Mouse (Mus musculus): ENCODE data around the gene Antxr2. TPM values are rescaled to one million over a fixed set of nuclear protein-coding genes. Genes with fewer than 3 reads are reported as not detected.

Antxr2 gene
- polyA plus RNA-seq, 2 experiments: 10.5 to 32.4 TPM

- H3K4me2 ChIP-seq (replicated peaks; ENCODE audit: low read depth, low read length, severe bottlenecking): no peak overlapping the region
- ATAC-seq (ENCODE audit: low FRiP score, low read depth) (no peak), DNase-seq (ENCODE audit: low spot score) (no peak)
- TF ChIP-seq POLR2A (IDR thresholded peaks at IDR 0.05; ENCODE audit: borderline replicate concordance, extremely low read depth, insufficient read depth, insufficient read length): no peak
- H3K9me3 ChIP-seq (ENCODE audit: control insufficient read depth, low read length): no peaks in the 10 kb centered on the region
- peaks cover 6% of the 10 kb centered on the region for H3K4me1 ChIP-seq (ENCODE audit: control insufficient read depth, insufficient read depth, low read length)
- H3K27me3 ChIP-seq (ENCODE audit: control insufficient read depth, insufficient read depth, low read length): no peaks in the 10 kb centered on the region
- no peaks in the 10 kb centered on the region for H3K36me3 ChIP-seq (ENCODE audit: control insufficient read depth, insufficient read depth, low read length)
- H3K27ac ChIP-seq (replicated peaks; ENCODE audit: low read depth, low read length): no peak overlapping the region
- WGBS: 84% methylated on average over 3 of the region's 3 CpGs
- no peak overlapping the region for H3K4me3 ChIP-seq (replicated peaks; ENCODE audit: low read length)
- H3K9ac ChIP-seq (ENCODE audit: low read depth, low read length, severe bottlenecking): no peak overlapping the region
Measured at GRCm38 (mm10) chr5:97839271-97839923, 191.4 kb downstream of the Antxr2 start.

GRCm38 (mm10) chr5:97837333-97837732, 193.5 kb downstream of the Antxr2 start:
- TF ChIP-seq POLR2A (IDR thresholded peaks at IDR 0.05; ENCODE audit: borderline replicate concordance, extremely low read depth, insufficient read depth, insufficient read length): no peak

GRCm38 (mm10) chr5:97835418-97835817, 195.4 kb downstream of the Antxr2 start:
- no peak overlapping the region for H3K4me2 ChIP-seq (replicated peaks; ENCODE audit: low read depth, low read length, severe bottlenecking)
- TF ChIP-seq POLR2A (IDR thresholded peaks at IDR 0.05; ENCODE audit: borderline replicate concordance, extremely low read depth, insufficient read depth, insufficient read length): no peak
- no peaks in the 10 kb centered on the region for H3K9me3 ChIP-seq (ENCODE audit: control insufficient read depth, low read length)
- H3K4me1 ChIP-seq (ENCODE audit: control insufficient read depth, insufficient read depth, low read length): peaks cover 15% of the 10 kb centered on the region
- no peaks in the 10 kb centered on the region for H3K36me3 ChIP-seq (ENCODE audit: control insufficient read depth, insufficient read depth, low read length)
- H3K9ac ChIP-seq (ENCODE audit: low read depth, low read length, severe bottlenecking): no peak overlapping the region
- no peak overlapping the region for H3K4me3 ChIP-seq (replicated peaks; ENCODE audit: low read length)
- DNase-seq (ENCODE audit: low spot score) (peak; percentile 30), ATAC-seq (ENCODE audit: low FRiP score, low read depth) (peak; percentile 65)
- WGBS: 32% methylated on average over 2 of the region's 2 CpGs
- no peak overlapping the region for H3K27ac ChIP-seq (replicated peaks; ENCODE audit: low read depth, low read length)
- H3K27me3 ChIP-seq (ENCODE audit: control insufficient read depth, insufficient read depth, low read length): no peaks in the 10 kb centered on the region

More at GRCm38 (mm10) chr5:97837333-97837732, 193.5 kb downstream of the Antxr2 start:
- Histone ChIP-seq H3K36me3 (ENCODE audit: control insufficient read depth, insufficient read depth, low read length) (no peaks in the 10 kb centered on the region), H3K9ac (ENCODE audit: low read depth, low read length, severe bottlenecking) (no peak overlapping the region), H3K9me3 (ENCODE audit: control insufficient read depth, low read length) (no peaks in the 10 kb centered on the region), H3K27ac (replicated peaks; ENCODE audit: low read depth, low read length) (no peak overlapping the region), H3K27me3 (ENCODE audit: control insufficient read depth, insufficient read depth, low read length) (no peaks in the 10 kb centered on the region), H3K4me2 (replicated peaks; ENCODE audit: low read depth, low read length, severe bottlenecking) (no peak overlapping the region), H3K4me1 (ENCODE audit: control insufficient read depth, insufficient read depth, low read length) (peaks cover 6% of the 10 kb centered on the region), H3K4me3 (replicated peaks; ENCODE audit: low read length) (no peak overlapping the region)
- ATAC-seq (ENCODE audit: low FRiP score, low read depth): no peak
- DNase-seq (ENCODE audit: low spot score): peak; percentile 16
- WGBS: 87% methylated on average over 2 of the region's 2 CpGs

- ATAC-seq (ENCODE audit: low FRiP score, low read depth): no peak; the same call in 1 of the 2 replicates
- Histone ChIP-seq H3K4me3 (replicated peaks; ENCODE audit: low read length) (no peak overlapping the region), H3K27ac (replicated peaks; ENCODE audit: low read depth, low read length) (no peak overlapping the region), H3K9ac (ENCODE audit: low read depth, low read length, severe bottlenecking) (no peak overlapping the region), H3K4me2 (replicated peaks; ENCODE audit: low read depth, low read length, severe bottlenecking) (no peak overlapping the region), H3K4me1 (ENCODE audit: control insufficient read depth, insufficient read depth, low read length) (peaks cover 15% of the 10 kb centered on the region), H3K27me3 (ENCODE audit: control insufficient read depth, insufficient read depth, low read length) (no peaks in the 10 kb centered on the region), H3K36me3 (ENCODE audit: control insufficient read depth, insufficient read depth, low read length) (no peaks in the 10 kb centered on the region), H3K9me3 (ENCODE audit: control insufficient read depth, low read length) (no peaks in the 10 kb centered on the region)
- WGBS: 81% methylated on average over 1 of the region's 1 CpGs
- no peak for TF ChIP-seq POLR2A (IDR thresholded peaks at IDR 0.05; ENCODE audit: borderline replicate concordance, extremely low read depth, insufficient read depth, insufficient read length)
- DNase-seq (ENCODE audit: low spot score): peak; percentile 7
Measured at GRCm38 (mm10) chr5:97834770-97835169, 196.1 kb downstream of the Antxr2 start.

Other genes with a start within 250 kb of the Antxr2 start
- gene Prdm8, start 136.2 kb upstream of the Antxr2 start, polyA plus RNA-seq (2012; rRNA removed): 1.7 and 2.0 TPM in 2 replicates
- gene Prdm8, start 136.2 kb upstream of the Antxr2 start, polyA plus RNA-seq (2014; fragmentation: Nextera tagmentation; extraction: Ambion mirVana): 0.54 and 0.58 TPM in 2 replicates
- 0.41 and 0.67 TPM in 2 replicates for gene Fgf5, start 223.1 kb upstream of the Antxr2 start, polyA plus RNA-seq (2012; rRNA removed)
- gene Fgf5, start 223.1 kb upstream of the Antxr2 start, polyA plus RNA-seq (2014; fragmentation: Nextera tagmentation; extraction: Ambion mirVana): 0.48 and 0.50 TPM in 2 replicates

Measured in limb, embryonic 14.5 days (tissue).